Mouse (Mus musculus) kidney, adult 2 months (tissue): ENCODE measurements at regions not wholly inside any gene's neighbourhood (a gene's known extent, or its start where the extent isn't known, plus 50 kb on each side); places are given as distances from the start of the nearest gene placed in this dataset.

ENCODE experiments used
- CTCF ChIP-seq: fragments of 200-500 bp; conservative IDR thresholded peaks from 2 replicates; pipeline ENCODE4 v1.5.1; 2011; ENCODE audit warnings: low read depth, mild to moderate bottlenecking, control low read depth, low read length, moderate library complexity, mixed read lengths; ENCODE audit not compliant: insufficient read depth, insufficient read length
- POLR2A ChIP-seq: fragments of 200-500 bp; IDR thresholded peaks from one replicate; pipeline ENCODE4 v1.6.1; 2011; ENCODE audit warnings: low read depth, low read length, control low read depth

DNA sequence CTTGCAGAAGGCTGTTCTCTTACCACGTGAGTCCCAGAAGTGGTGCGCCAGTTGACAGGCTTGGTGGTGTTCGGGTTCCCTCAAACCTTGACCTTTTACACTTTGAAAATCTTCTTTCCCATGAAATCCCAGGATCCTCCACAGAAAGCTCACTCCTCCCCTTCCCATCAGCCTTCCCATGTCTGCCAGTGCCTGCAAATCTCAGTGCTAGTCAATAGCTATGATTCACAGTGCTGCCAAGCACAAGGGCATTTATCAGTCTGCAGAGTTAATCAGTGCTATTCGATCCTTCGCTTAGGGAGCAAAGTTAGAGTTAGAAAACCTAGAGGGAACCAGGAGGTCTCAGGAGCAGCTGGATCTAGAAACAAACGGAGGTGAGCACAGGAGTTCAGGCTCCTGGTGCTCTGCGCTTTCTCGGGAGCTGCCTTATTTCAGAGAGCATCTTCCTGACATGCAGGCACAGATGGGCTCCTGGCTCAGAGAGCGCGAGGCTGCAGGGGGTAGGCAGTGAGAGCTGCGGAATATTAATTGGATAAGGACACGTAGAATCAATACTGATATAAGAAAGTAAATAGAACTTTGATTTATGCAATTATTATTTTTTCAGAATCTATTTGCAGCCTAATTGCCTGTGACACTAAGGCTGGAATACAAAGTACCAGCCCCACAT is 190.0 kb upstream of the Tgfbr2 start:
- TF ChIP-seq POLR2A (no peak), CTCF (no peak)
